Mouse (Mus musculus): ENCODE measurements around the gene Ank3.

GRCm38 (mm10) chr10:70067169-70068115 lies 668.9 kb downstream of the Ank3 start:
- TF ChIP-seq CTCF (IDR thresholded peaks at IDR 0.05; ENCODE audit: low read depth, low read length) = no peak
- no peak for TF ChIP-seq POLR2A (IDR thresholded peaks at IDR 0.05; ENCODE audit: extremely low read depth, insufficient read depth, low read length)

Measured in liver, adult 2 months (tissue).